Mouse (Mus musculus) spleen, postnatal 36 days (tissue): ENCODE data around the gene Fgf10.

Experiments
- DNase-seq, 2 experiments: peaks; one replicate each; pipeline ENCODE4 v3.0.0; 2022; ENCODE audit warnings: low spot score in 2 of 2, mixed read lengths in 1 of 2

Gene Fgf10

GRCm38 (mm10) chr13:118835078-118835477, 165.5 kb downstream of the Fgf10 start:
- DNase-seq = no peak
